Mouse (Mus musculus) intestine, embryonic 16.5 days (tissue): ENCODE data around the gene Ube3c. TPM values are rescaled to one million over a fixed set of nuclear protein-coding genes. Genes with fewer than 3 reads are reported as not detected.

ENCODE experiments used
- polyA plus RNA-seq: library from polyadenylated mRNA; unstranded; fragments of >200 nt; fragmentation: Nextera tagmentation; extraction: Ambion mirVana; gene quantifications from 2 replicates; pipeline ENCODE4 v1.2.1, GENCODE M21; 2015

Gene Ube3c
- polyA plus RNA-seq, 1 experiment from 2014 or later, result 9.4 TPM

Other genes starting within 250 kb of the Ube3c start
- 11.2 and 12.3 TPM in 2 replicates for gene Lmbr1, start 190.9 kb upstream of the Ube3c start, polyA plus RNA-seq
- gene Nom1, start 134.6 kb upstream of the Ube3c start, polyA plus RNA-seq, result 29.0 and 32.8 TPM in 2 replicates
- gene Mnx1, start 90.8 kb upstream of the Ube3c start, polyA plus RNA-seq, result 0.22 and 0.81 TPM in 2 replicates
- gene Dnajb6, start 166.4 kb downstream of the Ube3c start, polyA plus RNA-seq, result 103 and 109 TPM in 2 replicates
- not detected in 2 replicates for gene Gm5129, start 166.7 kb downstream of the Ube3c start, polyA plus RNA-seq